Mouse (Mus musculus) adipocyte (in vitro differentiated cells): ENCODE results near the gene 4930438A08Rik.
A peak's percentile ranks its signal among the peaks of the same experiment; 100 is the strongest.

Source experiments
- DNase-seq: peaks from one replicate; pipeline ENCODE4 v3.0.0-alpha.2; 2016; ENCODE audit warnings: low spot score

Gene 4930438A08Rik

DNA sequence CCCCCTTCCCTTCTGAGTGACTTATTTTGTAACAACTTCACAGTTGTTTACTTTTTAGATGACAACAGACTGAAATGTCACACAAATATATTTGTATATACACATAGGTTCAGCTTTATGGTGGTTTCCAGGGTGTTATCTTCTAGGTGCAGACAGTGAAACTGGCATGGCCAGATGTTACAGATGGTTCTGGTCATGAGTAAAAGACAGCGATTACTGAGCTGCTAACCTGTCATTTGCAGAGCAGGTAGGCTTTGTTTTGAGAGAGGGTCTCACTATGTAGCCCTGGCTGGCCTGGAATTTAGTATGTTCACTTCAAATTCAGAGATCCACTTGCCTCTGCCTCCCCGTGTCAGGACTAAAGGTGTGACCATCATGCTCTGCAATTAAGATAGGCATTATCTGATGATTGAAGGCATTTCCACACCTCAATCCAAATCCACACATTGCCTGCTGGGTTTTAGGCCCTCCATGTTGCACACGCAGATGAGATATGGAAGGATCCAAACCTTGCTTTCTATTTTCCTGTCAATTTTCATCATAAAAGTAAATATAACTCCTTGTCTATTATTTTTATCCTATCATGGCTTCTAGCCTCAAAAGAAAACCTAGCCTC, 50.1 kb downstream of the 4930438A08Rik start:
- no peak for DNase-seq

DNA sequence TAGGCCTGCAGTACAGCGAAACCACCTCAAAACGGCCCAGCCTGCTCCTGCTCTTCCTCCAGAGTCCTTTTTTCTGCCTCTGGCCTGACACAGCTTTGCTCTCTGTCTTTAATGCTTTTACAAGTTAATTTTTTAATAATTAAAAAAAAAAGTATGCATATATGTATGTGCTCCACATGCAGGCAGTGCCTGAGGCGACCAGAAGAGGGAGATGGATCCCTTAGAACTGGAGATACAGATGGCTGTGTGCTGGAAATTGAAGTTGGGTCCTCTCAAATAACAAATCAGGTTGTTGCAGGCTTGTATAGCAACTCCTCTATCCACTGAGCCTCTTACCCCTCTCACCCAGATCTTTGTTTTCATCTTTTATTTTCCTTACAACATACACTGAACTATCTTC, 52.2 kb downstream of the 4930438A08Rik start:
- no peak for DNase-seq

DNA sequence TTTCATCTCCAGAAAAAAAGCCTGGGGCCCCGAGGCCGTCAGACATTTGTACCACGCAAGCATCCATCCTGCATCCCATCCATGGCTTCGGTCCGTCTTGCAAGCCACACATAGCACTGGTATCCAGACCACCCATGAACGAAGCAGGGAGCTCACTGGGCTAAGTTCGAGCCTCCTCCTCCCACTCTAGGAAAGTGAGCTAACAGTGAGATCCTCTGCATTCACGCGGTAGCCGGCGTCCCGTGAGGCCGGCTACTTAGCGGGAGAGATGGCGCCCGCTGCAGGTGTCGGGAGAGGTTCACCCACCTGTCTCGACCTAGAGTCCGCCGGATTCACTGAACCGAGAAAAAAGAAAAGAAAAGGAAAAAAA, 55.3 kb downstream of the 4930438A08Rik start:
- DNase-seq = no peak

DNA sequence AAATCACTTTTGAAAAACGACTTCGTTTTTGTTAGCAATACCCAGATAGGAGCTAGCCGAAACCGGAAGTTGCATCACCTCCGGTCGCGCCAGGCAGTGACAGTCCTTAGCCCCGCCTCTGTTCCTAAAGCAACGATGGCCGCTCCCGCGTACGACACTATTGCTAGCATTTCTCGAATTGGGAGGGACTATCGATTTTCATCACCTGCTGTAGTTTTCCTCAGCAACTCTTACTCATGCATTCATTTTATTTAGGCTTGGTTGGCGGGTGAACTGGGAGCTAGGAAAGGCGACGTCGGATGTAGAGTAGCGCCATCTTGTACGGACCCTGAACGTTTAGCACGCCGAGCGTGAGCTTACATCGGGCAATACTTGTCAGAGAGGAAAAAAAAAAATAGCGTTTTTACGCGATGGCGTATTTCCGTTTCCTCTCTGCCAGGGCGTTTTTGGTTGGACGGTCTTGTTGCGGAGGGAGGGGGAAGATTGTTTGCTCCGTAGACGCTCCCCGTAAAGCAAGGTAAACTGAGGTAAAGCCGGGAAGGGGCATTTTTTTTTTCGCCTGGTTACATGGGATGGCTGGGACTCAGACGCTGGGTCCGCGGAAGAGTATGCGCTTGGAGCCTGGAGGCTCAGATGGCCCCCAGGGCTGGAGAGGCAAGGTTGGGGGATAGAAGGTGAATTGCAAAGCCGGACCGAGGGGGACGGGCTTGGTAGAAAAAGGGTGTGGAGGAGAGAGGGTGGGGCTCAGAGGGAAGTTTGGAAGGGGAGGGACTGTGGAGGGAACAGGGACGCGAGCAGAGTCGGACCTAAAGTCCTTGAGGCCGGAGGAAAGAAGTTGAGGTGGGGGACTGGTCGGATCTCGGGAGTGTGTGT, 55.9 kb downstream of the 4930438A08Rik start, which contains the start of the genes Zfp672 and Sh3bp5l:
TSS of gene Zfp672 (minus strand) at position 64 of the 873 bp plus-strand sequence.
TSS of gene Sh3bp5l (plus strand) at position 449 of the 873 bp plus-strand sequence.
- peak; percentile 97 for DNase-seq

DNA sequence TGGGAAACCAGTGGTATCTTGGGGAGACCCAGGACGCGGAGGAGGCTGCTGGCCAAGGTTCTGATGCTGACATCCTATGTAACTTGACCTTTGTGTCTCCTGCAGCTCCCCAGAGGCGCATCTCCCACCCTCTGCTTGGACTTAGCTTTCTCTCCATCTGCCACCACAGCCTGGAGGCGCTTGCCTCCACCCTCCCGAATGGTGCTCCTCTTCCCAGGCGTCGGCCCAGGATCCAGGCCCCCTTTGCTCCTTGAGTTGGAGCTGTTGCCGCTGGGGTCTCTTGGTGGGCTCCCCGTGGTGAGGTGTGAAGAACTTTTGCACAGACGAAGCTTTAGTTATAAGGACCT, 56.5 kb downstream of the 4930438A08Rik start:
- DNase-seq = no peak

DNA sequence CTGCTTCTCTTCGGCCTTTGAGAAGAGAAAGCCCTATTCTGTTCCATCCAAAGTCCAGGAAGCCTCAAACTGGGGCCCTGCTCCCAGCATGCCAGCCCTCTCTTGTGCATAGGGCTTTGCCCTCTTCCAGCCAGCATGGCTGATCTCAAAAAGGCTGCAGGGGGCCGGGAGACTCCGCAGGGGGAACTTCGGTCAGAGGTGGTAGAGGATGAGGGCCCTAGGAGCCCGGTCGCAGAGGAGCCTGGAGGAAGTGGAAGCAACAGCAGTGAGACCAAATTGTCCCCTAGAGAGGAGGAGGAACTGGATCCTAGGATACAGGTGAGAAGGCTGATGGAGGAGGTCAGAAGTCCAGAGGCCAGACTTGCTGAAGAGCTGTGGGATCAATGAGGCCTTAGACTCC, 56.9 kb downstream of the 4930438A08Rik start:
- DNase-seq = no peak

DNA sequence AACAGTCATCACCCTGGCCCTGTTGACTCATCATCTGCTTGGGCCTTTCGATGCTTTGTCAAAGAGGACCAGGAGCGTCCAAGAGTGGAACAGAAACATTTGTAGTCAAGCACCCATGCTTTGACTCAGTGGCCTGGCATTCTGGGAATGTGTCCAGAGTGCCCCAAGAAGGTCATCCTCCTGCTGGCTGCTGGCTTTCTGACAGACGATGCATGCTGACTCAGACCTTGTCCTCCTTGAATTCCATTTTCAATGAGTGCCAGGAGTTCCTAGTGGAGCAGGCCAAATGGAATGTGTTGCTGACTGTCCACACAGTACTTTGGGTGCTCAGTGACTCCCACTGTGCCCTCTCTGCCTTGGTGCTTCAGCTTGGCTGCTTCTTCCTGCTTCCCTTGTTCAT, 60.1 kb downstream of the 4930438A08Rik start:
- peak; percentile 68 for DNase-seq
